Mouse (Mus musculus) kidney, adult 11 months (tissue): ENCODE results near the gene Foxf1.

Experiments used
- DNase-seq: peaks from one replicate; pipeline ENCODE4 v3.0.0; 2022

The Foxf1 gene

GRCm38 (mm10) chr8:121084210-121084951 is at the start of gene Foxf1:
Foxf1 (plus strand) TSS chr8:121084386.
- DNase-seq = no peak

GRCm38 (mm10) chr8:121035611-121036010 is 48.6 kb upstream of the Foxf1 start:
- DNase-seq = no peak

- DNase-seq = peak; percentile 8
These were observed 40.3 kb upstream of the Foxf1 start for GRCm38 (mm10) chr8:121043719-121044440.

- DNase-seq = no peak
These were observed 36.7 kb upstream of the Foxf1 start for GRCm38 (mm10) chr8:121047441-121047840.

- DNase-seq = no peak
These were observed 26.1 kb upstream of the Foxf1 start for GRCm38 (mm10) chr8:121058081-121058480.

- no peak for DNase-seq
These were observed 25.1 kb upstream of the Foxf1 start for GRCm38 (mm10) chr8:121059098-121059497.

- DNase-seq = no peak
These were observed 21.7 kb upstream of the Foxf1 start for GRCm38 (mm10) chr8:121062521-121062920.

- no peak for DNase-seq
These were observed 20.5 kb upstream of the Foxf1 start for GRCm38 (mm10) chr8:121063649-121064048.

- DNase-seq = no peak
These were observed 12.7 kb upstream of the Foxf1 start for GRCm38 (mm10) chr8:121071454-121071853.

GRCm38 (mm10) chr8:121072406-121073130 is 11.6 kb upstream of the Foxf1 start:
- DNase-seq = no peak

- no peak for DNase-seq
These were observed 10.7 kb upstream of the Foxf1 start for GRCm38 (mm10) chr8:121073174-121074107.

- no peak for DNase-seq
These were observed 9.9 kb upstream of the Foxf1 start for GRCm38 (mm10) chr8:121074108-121074847.

GRCm38 (mm10) chr8:121074848-121075145 is 9.4 kb upstream of the Foxf1 start:
- DNase-seq = no peak

- DNase-seq = no peak
These were observed 8.2 kb upstream of the Foxf1 start for GRCm38 (mm10) chr8:121075936-121076335.

- DNase-seq = no peak
These were observed 7.6 kb upstream of the Foxf1 start for GRCm38 (mm10) chr8:121076555-121076954.

- no peak for DNase-seq
These were observed 5.5 kb upstream of the Foxf1 start for GRCm38 (mm10) chr8:121078721-121079120.

- DNase-seq = no peak
These were observed 5.0 kb upstream of the Foxf1 start for GRCm38 (mm10) chr8:121079201-121079600.

- DNase-seq = no peak
These were observed 4.2 kb upstream of the Foxf1 start for GRCm38 (mm10) chr8:121079944-121080343.

- no peak for DNase-seq
These were observed 3.7 kb upstream of the Foxf1 start for GRCm38 (mm10) chr8:121080361-121081090.

GRCm38 (mm10) chr8:121081398-121081797 is 2.8 kb upstream of the Foxf1 start:
- DNase-seq = no peak
